Mouse (Mus musculus) layer of hippocampus, adult 9-11 months (tissue): Measurements from ENCODE around the gene Lair1.

ENCODE experiments used
- DNase-seq: peaks from one replicate; pipeline ENCODE4 v3.0.0; 2022

Lair1 gene

GRCm38 (mm10) chr7:3962017-3962416 lies 101.0 kb downstream of the Lair1 start:
- DNase-seq = no peak

GRCm38 (mm10) chr7:3957387-3957786 lies 105.6 kb downstream of the Lair1 start:
- no peak for DNase-seq
